Mouse (Mus musculus) thymus, postnatal 10 days (tissue): ENCODE measurements around the gene Arfip1.

ENCODE experiments used
- DNase-seq, 2 experiments: peaks; one replicate each; pipeline ENCODE4 v3.0.0; 2021; ENCODE audit warnings: low spot score in 2 of 2

Gene Arfip1

GRCm38 (mm10) chr3:84582023-84582912 lies at the start of gene Arfip1:
Gene Arfip1, minus strand, starts transcription at chr3:84582625.
- DNase-seq: peak; percentile 91 to 95

GRCm38 (mm10) chr3:84631586-84631985 lies 49.2 kb upstream of the Arfip1 start:
- no peak for DNase-seq

GRCm38 (mm10) chr3:84622026-84622425 lies 39.6 kb upstream of the Arfip1 start:
- DNase-seq: no peak

- DNase-seq: no peak
Observed at GRCm38 (mm10) chr3:84619725-84620124, 37.3 kb upstream of the Arfip1 start.

GRCm38 (mm10) chr3:84619056-84619455 lies 36.6 kb upstream of the Arfip1 start:
- no peak for DNase-seq

- DNase-seq: no peak
Observed at GRCm38 (mm10) chr3:84618627-84619026, 36.2 kb upstream of the Arfip1 start.

- DNase-seq: no peak
Observed at GRCm38 (mm10) chr3:84615856-84616225, 33.4 kb upstream of the Arfip1 start.

- DNase-seq: peak in 1 of 2 experiments; percentile 48
Observed at GRCm38 (mm10) chr3:84615050-84615855, 32.8 kb upstream of the Arfip1 start.

GRCm38 (mm10) chr3:84610183-84610710 lies 27.8 kb upstream of the Arfip1 start:
- no peak for DNase-seq

- no peak for DNase-seq
Observed at GRCm38 (mm10) chr3:84603212-84603611, 20.8 kb upstream of the Arfip1 start.

GRCm38 (mm10) chr3:84602759-84603158 lies 20.3 kb upstream of the Arfip1 start:
- DNase-seq: no peak

- no peak for DNase-seq
Observed at GRCm38 (mm10) chr3:84601870-84602495, 19.6 kb upstream of the Arfip1 start.

GRCm38 (mm10) chr3:84598756-84599155 lies 16.3 kb upstream of the Arfip1 start:
- no peak for DNase-seq

- DNase-seq: no peak
Observed at GRCm38 (mm10) chr3:84597996-84598734, 15.7 kb upstream of the Arfip1 start.

GRCm38 (mm10) chr3:84595677-84596234 lies 13.3 kb upstream of the Arfip1 start:
- DNase-seq: no peak

GRCm38 (mm10) chr3:84594894-84595676 lies 12.7 kb upstream of the Arfip1 start:
- peak in 1 of 2 experiments; percentile 26 for DNase-seq

- DNase-seq: no peak
Observed at GRCm38 (mm10) chr3:84593274-84593673, 10.8 kb upstream of the Arfip1 start, which contains the start of gene Tigd4. Gene Tigd4, plus strand, starts transcription at chr3:84593574.

GRCm38 (mm10) chr3:84586736-84587135 lies 4.3 kb upstream of the Arfip1 start:
- no peak for DNase-seq

GRCm38 (mm10) chr3:84582913-84583276 lies 470 bp upstream of the Arfip1 start:
- no peak for DNase-seq

GRCm38 (mm10) chr3:84581696-84582022 lies 766 bp downstream of the Arfip1 start:
- DNase-seq: no peak
